Mouse (Mus musculus): Measurements from ENCODE around the gene Tiam2.

GRCm38 (mm10) chr17:3349939-3350338 is 23.6 kb downstream of the Tiam2 start:
- TF ChIP-seq CTCF (IDR thresholded peaks at IDR 0.05; ENCODE audit: extremely low read depth, insufficient read depth, insufficient read length, insufficient replicate concordance) (no peak), POLR2A (IDR thresholded peaks at IDR 0.05; ENCODE audit: low read depth, low read length) (no peak)
